Mouse (Mus musculus) G1E (cell line): Measurements from ENCODE around the gene Kif7.

Source experiments
- CTCF ChIP-seq: IDR thresholded peaks from 2 replicates; pipeline ENCODE4 v1.5.1; 2012; ENCODE audit warnings: low read depth, low read length, inconsistent platforms, mixed read lengths
- GATA1 ChIP-seq: IDR thresholded peaks from 2 replicates; pipeline ENCODE4 v1.6.1; 2012; ENCODE audit warnings: borderline replicate concordance, low read length, inconsistent platforms, mixed read lengths
- TAL1 ChIP-seq: conservative IDR thresholded peaks from 2 replicates; pipeline ENCODE4 v1.6.1; 2012; ENCODE audit warnings: low read depth, low read length, inconsistent platforms, mixed read lengths

- TF ChIP-seq TAL1 (no peak), CTCF (no peak), GATA1 (no peak)
Measured at GRCm38 (mm10) chr7:79744051-79744450, 28.5 kb upstream of the Kif7 start.
